Mouse (Mus musculus) liver, embryonic 13.5 days (tissue): Measurements from ENCODE around the gene Slc30a2. TPM values are rescaled to one million over a fixed set of nuclear protein-coding genes. Genes with fewer than 3 reads are reported as not detected.
A peak's percentile ranks its signal among the peaks of the same experiment; 100 is the strongest.

Source experiments
- ATAC-seq: fragments of 200-750 bp; cut with Nextera tagmentation; 2 replicates; pipeline ENCODE4 v1.8.0; 2017; ENCODE audit warnings: low read depth, mild to moderate bottlenecking, moderate number of reproducible peaks, moderate library complexity
- DNase-seq: peaks from one replicate; pipeline ENCODE4 v3.0.0; 2022
- H3K27ac ChIP-seq: fragments of 300-500 bp; sonication (generic); 2 replicates; pipeline ENCODE4 v1.5.1; 2015; ENCODE audit warnings: moderate library complexity, mild to moderate bottlenecking, inconsistent platforms
- H3K27me3 ChIP-seq: fragments of 300-500 bp; sonication (generic); 2 replicates; pipeline ENCODE4 v1.6.1; 2015; ENCODE audit warnings: mild to moderate bottlenecking, inconsistent platforms
- H3K36me3 ChIP-seq: fragments of 300-500 bp; sonication (generic); 2 replicates; pipeline ENCODE4 v1.6.1; 2015; ENCODE audit warnings: mild to moderate bottlenecking, inconsistent platforms
- H3K4me1 ChIP-seq: fragments of 300-500 bp; sonication (generic); replicated peaks from 2 replicates; pipeline ENCODE4 v1.6.1; 2015; ENCODE audit warnings: inconsistent platforms
- H3K4me2 ChIP-seq: fragments of 300-500 bp; sonication (generic); 2 replicates; pipeline ENCODE4 v1.6.1; 2015; ENCODE audit warnings: inconsistent platforms, mild to moderate bottlenecking, moderate library complexity
- H3K4me3 ChIP-seq: fragments of 300-500 bp; sonication (generic); replicated peaks from 2 replicates; pipeline ENCODE4 v1.5.1; 2015; ENCODE audit warnings: mild to moderate bottlenecking, inconsistent platforms
- H3K9ac ChIP-seq: fragments of 300-500 bp; sonication (generic); 2 replicates; pipeline ENCODE4 v1.6.1; 2015; ENCODE audit warnings: mild to moderate bottlenecking, inconsistent platforms
- H3K9me3 ChIP-seq: fragments of 300-500 bp; sonication (generic); replicated peaks from 2 replicates; pipeline ENCODE4 v1.6.1; 2016; ENCODE audit warnings: inconsistent platforms
- WGBS: fragments of 180-500 bp; shearing (Covaris S2); methylation state at CpG from one replicate; pipeline ENCODE4 v1.1.7; 2015; ENCODE audit not compliant: insufficient replicate concordance; 5-methylcytosine and 5-hydroxymethylcytosine counted together
- polyA plus RNA-seq: library from polyadenylated mRNA; unstranded; fragments of >200 nt; fragmentation: Nextera tagmentation; extraction: Ambion mirVana; gene quantifications from 2 replicates; pipeline ENCODE4 v1.2.1, GENCODE M21; 2015

The Slc30a2 gene
- polyA plus RNA-seq, 1 experiment from 2014 or later = not detected

- no peak for ATAC-seq
- H3K4me2 ChIP-seq = no peak overlapping the region
- H3K4me1 ChIP-seq = peaks cover 57% of the 10 kb centered on the region
- H3K9me3 ChIP-seq = no peaks in the 10 kb centered on the region
- H3K9ac ChIP-seq = no peak overlapping the region
- peaks cover 17% of the 10 kb centered on the region; the same call in 1 of the 2 replicates for H3K27me3 ChIP-seq
- H3K36me3 ChIP-seq = no peaks in the 10 kb centered on the region
- DNase-seq = no peak
- WGBS = 39% methylated on average over 5 of the region's 5 CpGs
- no peak overlapping the region for H3K4me3 ChIP-seq
- H3K27ac ChIP-seq = no peak overlapping the region
Observed at GRCm38 (mm10) chr4:134400206-134400605, 57.2 kb downstream of the Slc30a2 start.

- H3K4me2 ChIP-seq = peak overlapping the region; percentile 83
- H3K9me3 ChIP-seq = no peaks in the 10 kb centered on the region
- peaks cover 53% of the 10 kb centered on the region for H3K4me1 ChIP-seq
- peak overlapping the region; percentile 53 for H3K4me3 ChIP-seq
- DNase-seq = no peak
- H3K27ac ChIP-seq = peak overlapping the region; percentile 67
- H3K9ac ChIP-seq = peak overlapping the region; percentile 64
- peak; percentile 77 for ATAC-seq
- H3K36me3 ChIP-seq = no peaks in the 10 kb centered on the region
- WGBS = 6% methylated on average over 19 of the region's 19 CpGs
- H3K27me3 ChIP-seq = peaks cover 17% of the 10 kb centered on the region; the same call in 1 of the 2 replicates
Observed at GRCm38 (mm10) chr4:134401181-134401661, 58.2 kb downstream of the Slc30a2 start.

- Histone ChIP-seq H3K9ac (peak overlapping the region; percentile 64; the same call in 1 of the 2 replicates), H3K9me3 (no peaks in the 10 kb centered on the region), H3K27me3 (peaks cover 17% of the 10 kb centered on the region; the same call in 1 of the 2 replicates), H3K36me3 (no peaks in the 10 kb centered on the region), H3K4me1 (peaks cover 48% of the 10 kb centered on the region), H3K27ac (peak overlapping the region; percentile 39; the same call in 1 of the 2 replicates), H3K4me3 (peak overlapping the region; percentile 53), H3K4me2 (peak overlapping the region; percentile 83)
- 16% methylated on average over 16 of the region's 16 CpGs for whole genome bisulfite sequencing
- 0 out of 2 replicates have a peak, but pooled peaks have one; percentile 34 for ATAC-seq
- DNase-seq = no peak
Observed at GRCm38 (mm10) chr4:134401856-134402570, 59.0 kb downstream of the Slc30a2 start.

GRCm38 (mm10) chr4:134402571-134403262 lies 59.7 kb downstream of the Slc30a2 start:
- Histone ChIP-seq H3K4me3 (no peak overlapping the region), H3K36me3 (no peaks in the 10 kb centered on the region), H3K4me2 (peak overlapping the region; percentile 83), H3K9ac (0 out of 2 replicates have a peak overlapping the region, but pooled peaks have one; percentile 49), H3K27ac (no peak overlapping the region; the same call in 1 of the 2 replicates), H3K9me3 (no peaks in the 10 kb centered on the region), H3K4me1 (peaks cover 41% of the 10 kb centered on the region), H3K27me3 (peaks cover 17% of the 10 kb centered on the region; the same call in 1 of the 2 replicates)
- 15% methylated on average over 16 of the region's 16 CpGs for WGBS
- ATAC-seq = no peak
- DNase-seq = no peak

GRCm38 (mm10) chr4:134403721-134404120 lies 60.7 kb downstream of the Slc30a2 start:
- Histone ChIP-seq H3K27me3 (peaks cover 17% of the 10 kb centered on the region; the same call in 1 of the 2 replicates), H3K27ac (no peak overlapping the region), H3K4me2 (peak overlapping the region; percentile 83; the same call in 1 of the 2 replicates), H3K4me3 (no peak overlapping the region), H3K36me3 (no peaks in the 10 kb centered on the region), H3K9me3 (no peaks in the 10 kb centered on the region), H3K9ac (no peak overlapping the region), H3K4me1 (peaks cover 35% of the 10 kb centered on the region)
- DNase-seq = no peak
- WGBS = 34% methylated on average over 7 of the region's 7 CpGs
- ATAC-seq = no peak

Other genes starting within 250 kb of the Slc30a2 start
- 24.6 and 27.7 TPM in 2 replicates for gene Cd52, start 248.1 kb upstream of the Slc30a2 start, polyA plus RNA-seq
- 1.7 and 2.3 TPM in 2 replicates for gene Ubxn11, start 240.6 kb upstream of the Slc30a2 start, polyA plus RNA-seq
- gene Sh3bgrl3, start 214.4 kb upstream of the Slc30a2 start, polyA plus RNA-seq = 158 and 171 TPM in 2 replicates
- 27.8 and 35.1 TPM in 2 replicates for gene Cep85, start 156.1 kb upstream of the Slc30a2 start, polyA plus RNA-seq
- not detected in 2 replicates for gene Gm7534, start 140.2 kb upstream of the Slc30a2 start, polyA plus RNA-seq
- not detected in 2 replicates for gene Catsper4, start 115.8 kb upstream of the Slc30a2 start, polyA plus RNA-seq
- 0.05 and 0.07 TPM in 2 replicates for gene Cnksr1, start 104.8 kb upstream of the Slc30a2 start, polyA plus RNA-seq
- gene E130218I03Rik, start 99.5 kb upstream of the Slc30a2 start, polyA plus RNA-seq = 0.21 and 0.52 TPM in 2 replicates
- gene Zfp593, start 97.6 kb upstream of the Slc30a2 start, polyA plus RNA-seq = 10.6 and 11.3 TPM in 2 replicates
- gene Gm30191, start 96.2 kb upstream of the Slc30a2 start, polyA plus RNA-seq = not detected in 2 replicates
- 0.61 and 0.83 TPM in 2 replicates for gene Grrp1, start 89.1 kb upstream of the Slc30a2 start, polyA plus RNA-seq
- gene Pdik1l, start 55.3 kb upstream of the Slc30a2 start, polyA plus RNA-seq = 12.3 and 15.7 TPM in 2 replicates
- 0.14 and 0.24 TPM in 2 replicates for gene Trim63, start 28.1 kb upstream of the Slc30a2 start, polyA plus RNA-seq
- gene Extl1, start 40.7 kb downstream of the Slc30a2 start, polyA plus RNA-seq = 0.15 and 0.18 TPM in 2 replicates
- 3.7 and 5.1 TPM in 2 replicates for gene Pafah2, start 53.1 kb downstream of the Slc30a2 start, polyA plus RNA-seq
- 514 and 581 TPM in 2 replicates for gene Stmn1, start 125.1 kb downstream of the Slc30a2 start, polyA plus RNA-seq
- gene Paqr7, start 153.5 kb downstream of the Slc30a2 start, polyA plus RNA-seq = 6.5 and 7.4 TPM in 2 replicates
- 25.4 and 30.6 TPM in 2 replicates for gene Aunip, start 167.8 kb downstream of the Slc30a2 start, polyA plus RNA-seq
- 53.7 and 59.2 TPM in 2 replicates for gene Mtfr1l, start 192.2 kb downstream of the Slc30a2 start, polyA plus RNA-seq
- 1.8 and 2.3 TPM in 2 replicates for gene Selenon, start 209.0 kb downstream of the Slc30a2 start, polyA plus RNA-seq